8 mouse cellular contexts compared by ENCODE assay signal in genomic region chr5:96792936-96793718, GRCm38 (mm10). TPM values are rescaled to one million over a fixed set of nuclear protein-coding genes. Genes with fewer than 3 reads are reported as not detected.
A peak's percentile ranks its signal among the peaks of the same experiment; 100 is the strongest.
DNase-seq lines count a peak whose midpoint lies in the region; ATAC-seq and TF ChIP-seq lines count a peak whose summit lies in the region.

Gene Anxa3, plus strand, starts transcription at chr5:96793339.

- peak; percentile 25 for DNase-seq in right cerebral cortex, postnatal 14 days
- DNase-seq in right cerebral cortex, postnatal 10 days (ENCODE audit: low spot score in 2 of 2), result no peak
- peak; percentile 36 for DNase-seq in embryonic facial prominence, embryonic 11.5 days (ENCODE audit: low spot score)
- DNase-seq in heart, embryonic 10.5 days (ENCODE audit: low spot score), result peak; percentile 89
- DNase-seq in liver, embryonic 14.5 days (ENCODE audit: low read depth in 3 of 3, low spot score in 3 of 3), result no peak
- peak; percentile 35 for DNase-seq in neural tube, embryonic 11.5 days (ENCODE audit: low spot score)
- DNase-seq in right cerebral cortex, postnatal 25 days, result no peak

- H3K27ac ChIP-seq in embryonic facial prominence, embryonic 11.5 days (replicated peaks; ENCODE audit: low read depth, low read length), result no peak within 1 kb of the TSS
- peak within 1 kb of the TSS; percentile 83 for H3K27ac ChIP-seq in heart, embryonic 10.5 days
- peak within 1 kb of the TSS; percentile 61 for H3K27ac ChIP-seq in kidney, embryonic 15.5 days
- no peak within 1 kb of the TSS for H3K27ac ChIP-seq in liver, embryonic 14.5 days
- H3K27ac ChIP-seq in neural tube, embryonic 11.5 days (ENCODE audit: low read depth, low read length), result no peak within 1 kb of the TSS

- peak within 1 kb of the TSS; percentile 54 for H3K9ac ChIP-seq in embryonic facial prominence, embryonic 11.5 days (replicated peaks; ENCODE audit: low read length)
- peak within 1 kb of the TSS; percentile 49 for H3K9ac ChIP-seq in kidney, embryonic 15.5 days
- no peak within 1 kb of the TSS for H3K9ac ChIP-seq in liver, embryonic 14.5 days (replicated peaks)
- peak within 1 kb of the TSS; percentile 23; the same call in 1 of the 2 replicates for H3K9ac ChIP-seq in neural tube, embryonic 11.5 days (ENCODE audit: low read length)

- no peak for TF ChIP-seq EP300 in liver, embryonic 14.5 days (IDR thresholded peaks at IDR 0.05; ENCODE audit: low read depth)

- H3K36me3 ChIP-seq in embryonic facial prominence, embryonic 11.5 days (replicated peaks; ENCODE audit: control insufficient read depth, insufficient read depth, low read depth, low read length), result no peaks in the 10 kb centered on the region
- no peaks in the 10 kb centered on the region for H3K36me3 ChIP-seq in heart, embryonic 10.5 days
- H3K36me3 ChIP-seq in kidney, embryonic 15.5 days, result no peaks in the 10 kb centered on the region
- H3K36me3 ChIP-seq in liver, embryonic 14.5 days (replicated peaks; ENCODE audit: control insufficient read depth, insufficient read depth, low read depth), result no peaks in the 10 kb centered on the region
- H3K36me3 ChIP-seq in neural tube, embryonic 11.5 days (ENCODE audit: control insufficient read depth, insufficient read depth, low read length), result no peaks in the 10 kb centered on the region

- peak; percentile 79 for ATAC-seq in embryonic facial prominence, embryonic 11.5 days (replicated peaks; ENCODE audit: insufficient number of reproducible peaks, low FRiP score, low TSS enrichment, low read depth)
- ATAC-seq in kidney, embryonic 15.5 days (replicated peaks; ENCODE audit: low FRiP score), result peak; percentile 93
- ATAC-seq in liver, embryonic 14.5 days (ENCODE audit: insufficient read depth), result peak; percentile 63; the same call in 1 of the 2 replicates
- ATAC-seq in neural tube, embryonic 11.5 days (ENCODE audit: insufficient read depth, low FRiP score, low TSS enrichment), result peak; percentile 55

- H3K4me3 ChIP-seq in embryonic facial prominence, embryonic 11.5 days (ENCODE audit: low read depth, low read length), result peak within 1 kb of the TSS; percentile 37
- H3K4me3 ChIP-seq in heart, embryonic 10.5 days, result peak within 1 kb of the TSS; percentile 66
- H3K4me3 ChIP-seq in kidney, embryonic 15.5 days (replicated peaks), result peak within 1 kb of the TSS; percentile 59
- H3K4me3 ChIP-seq in liver, embryonic 14.5 days (ENCODE audit: insufficient read depth in 1 of 2, low read depth in 2 of 2, low read length in 2 of 2), result peak within 1 kb of the TSS; percentile 45 to 47
- peak within 1 kb of the TSS; percentile 25 for H3K4me3 ChIP-seq in neural tube, embryonic 11.5 days (ENCODE audit: low read depth, low read length)

- H3K9me3 ChIP-seq in embryonic facial prominence, embryonic 11.5 days (replicated peaks; ENCODE audit: control insufficient read depth, low read length), result no peaks in the 10 kb centered on the region
- no peaks in the 10 kb centered on the region for H3K9me3 ChIP-seq in heart, embryonic 10.5 days
- H3K9me3 ChIP-seq in kidney, embryonic 15.5 days (replicated peaks), result no peaks in the 10 kb centered on the region
- H3K9me3 ChIP-seq in liver, embryonic 14.5 days (ENCODE audit: control insufficient read depth, low read length), result no peaks in the 10 kb centered on the region
- H3K9me3 ChIP-seq in neural tube, embryonic 11.5 days (ENCODE audit: control insufficient read depth, low read length), result no peaks in the 10 kb centered on the region

- H3K27me3 ChIP-seq in embryonic facial prominence, embryonic 11.5 days (ENCODE audit: control insufficient read depth, insufficient read depth, low read length), result no peaks in the 10 kb centered on the region
- no peaks in the 10 kb centered on the region for H3K27me3 ChIP-seq in heart, embryonic 10.5 days (ENCODE audit: insufficient read depth, poor library complexity, severe bottlenecking)
- no peaks in the 10 kb centered on the region for H3K27me3 ChIP-seq in kidney, embryonic 15.5 days
- peaks cover 21% of the 10 kb centered on the region for H3K27me3 ChIP-seq in liver, embryonic 14.5 days (ENCODE audit: control insufficient read depth, insufficient read depth, low read length)
- no peaks in the 10 kb centered on the region for H3K27me3 ChIP-seq in neural tube, embryonic 11.5 days (ENCODE audit: control insufficient read depth, insufficient read depth, low read length)

- WGBS in embryonic facial prominence, embryonic 11.5 days, result 11% methylated on average over 24 of the region's 26 CpGs
- 10% methylated on average over 25 of the region's 26 CpGs for WGBS in heart, embryonic 10.5 days
- WGBS in kidney, embryonic 15.5 days, result 9% methylated on average over 26 of the region's 26 CpGs
- 5% methylated on average over 26 of the region's 26 CpGs for WGBS in liver, embryonic 14.5 days (ENCODE audit: insufficient replicate concordance)
- 14% methylated on average over 26 of the region's 26 CpGs for WGBS in neural tube, embryonic 11.5 days

- peak within 1 kb of the TSS; percentile 60 for H3K4me2 ChIP-seq in embryonic facial prominence, embryonic 11.5 days (ENCODE audit: low read depth, low read length)
- peak within 1 kb of the TSS; percentile 86 for H3K4me2 ChIP-seq in kidney, embryonic 15.5 days
- peak within 1 kb of the TSS; percentile 60 for H3K4me2 ChIP-seq in liver, embryonic 14.5 days (ENCODE audit: low read depth)
- peak within 1 kb of the TSS; percentile 39 for H3K4me2 ChIP-seq in neural tube, embryonic 11.5 days (ENCODE audit: low read depth)

- H3K4me1 ChIP-seq in embryonic facial prominence, embryonic 11.5 days (ENCODE audit: control insufficient read depth, insufficient read depth, low read length), result no peaks in the 10 kb centered on the region
- peaks cover 22% of the 10 kb centered on the region for H3K4me1 ChIP-seq in heart, embryonic 10.5 days
- peaks cover 29% of the 10 kb centered on the region for H3K4me1 ChIP-seq in kidney, embryonic 15.5 days
- peaks cover 0 to 3% of the 10 kb centered on the region in 2 experiments; a peak in 1 of 4 replicates for H3K4me1 ChIP-seq in liver, embryonic 14.5 days (replicated peaks; ENCODE audit: control insufficient read depth in 2 of 2, insufficient read depth in 2 of 2, low read length in 1 of 2)
- no peaks in the 10 kb centered on the region for H3K4me1 ChIP-seq in neural tube, embryonic 11.5 days (ENCODE audit: control insufficient read depth, insufficient read depth, low read length)

- TF ChIP-seq CTCF in liver, embryonic 14.5 days (IDR thresholded peaks at IDR 0.05; ENCODE audit: low read depth), result no peak

RNA-seq across cellular contexts. Expression of gene Anxa3, which starts in this region (rescaled TPM):
- polyA plus RNA-seq in embryonic facial prominence, embryonic 11.5 days (2014; fragmentation: Nextera tagmentation; extraction: Ambion mirVana), result 34.2 and 39.3 TPM in 2 replicates
- polyA plus RNA-seq in heart, embryonic 10.5 days (2016; fragmentation: Nextera tagmentation; extraction: Ambion mirVana), result 57.5 and 57.7 TPM in 2 replicates
- polyA plus RNA-seq in kidney, embryonic 15.5 days (2015; fragmentation: Nextera tagmentation; extraction: Ambion mirVana), result 68.1 and 68.2 TPM in 2 replicates
- polyA plus RNA-seq in liver, embryonic 14.5 days (2012; rRNA removed), result 5.2 and 9.6 TPM in 2 replicates
- 15.5 and 16.3 TPM in 2 replicates for polyA plus RNA-seq in liver, embryonic 14.5 days (2014; fragmentation: Nextera tagmentation; extraction: Ambion mirVana)
- polyA plus RNA-seq in neural tube, embryonic 11.5 days (2014; fragmentation: Nextera tagmentation; extraction: Ambion mirVana), result 32.5 and 33.3 TPM in 2 replicates

Comparison
In these comparisons a context has a peak if more than half of its experiments do, and no peak if none do; other contexts are left out.
1. DNase-seq: peak in right cerebral cortex, postnatal 14 days (single experiment), embryonic facial prominence, embryonic 11.5 days (single experiment), heart, embryonic 10.5 days (single experiment) and neural tube, embryonic 11.5 days (single experiment); none in right cerebral cortex, postnatal 10 days (0 of 2), liver, embryonic 14.5 days (0 of 3) and right cerebral cortex, postnatal 25 days (single experiment).
2. H3K27ac ChIP-seq: peak in heart, embryonic 10.5 days (single experiment) and kidney, embryonic 15.5 days (single experiment); none in embryonic facial prominence, embryonic 11.5 days (single experiment), liver, embryonic 14.5 days (single experiment) and neural tube, embryonic 11.5 days (single experiment).
3. Peak in every context shown above with its lines, with median percentiles within 50 percentile points of each other: ATAC-seq, H3K4me2 ChIP-seq and H3K4me3 ChIP-seq.